Mouse (Mus musculus): ENCODE results near the gene Oxct2a. TPM values are rescaled to one million over a fixed set of nuclear protein-coding genes. Genes with fewer than 3 reads are reported as not detected.
A peak's percentile ranks its signal among the peaks of the same experiment; 100 is the strongest.
"Not testable (repeated sequence)": the region's sequence is repeated elsewhere in the genome, so short reads cannot be mapped to it uniquely, and the experiment has no call there.

Gene Oxct2a
- total RNA-seq, 1 experiment from 2014 or later: not detected

GRCm38 (mm10) chr4:123284731-123285624 lies 38.5 kb downstream of the Oxct2a start:
- ATAC-seq (replicated peaks; ENCODE audit: insufficient number of reproducible peaks, low FRiP score, low TSS enrichment, poor library complexity, severe bottlenecking): no peak

- not testable (repeated sequence) for ATAC-seq (replicated peaks; ENCODE audit: insufficient number of reproducible peaks, low FRiP score, low TSS enrichment, poor library complexity, severe bottlenecking)
Observed at GRCm38 (mm10) chr4:123283675-123284064, 39.8 kb downstream of the Oxct2a start.

- ATAC-seq (replicated peaks; ENCODE audit: insufficient number of reproducible peaks, low FRiP score, low TSS enrichment, poor library complexity, severe bottlenecking): not testable (repeated sequence)
Observed at GRCm38 (mm10) chr4:123282915-123283674, 40.3 kb downstream of the Oxct2a start.

- ATAC-seq (replicated peaks; ENCODE audit: insufficient number of reproducible peaks, low FRiP score, low TSS enrichment, poor library complexity, severe bottlenecking): peak; percentile 92
Observed at GRCm38 (mm10) chr4:123282500-123282899, 40.9 kb downstream of the Oxct2a start.

- ATAC-seq (replicated peaks; ENCODE audit: insufficient number of reproducible peaks, low FRiP score, low TSS enrichment, poor library complexity, severe bottlenecking): no peak
Observed at GRCm38 (mm10) chr4:123280117-123280516, 43.3 kb downstream of the Oxct2a start.

Other genes with a start within 250 kb of the Oxct2a start
- not detected in 3 replicates for gene Bmp8b, start 218.5 kb downstream of the Oxct2a start, total RNA-seq (2017)
- gene Oxct2b, start 207.4 kb downstream of the Oxct2a start, total RNA-seq (2017): not detected in 3 replicates
- 19.7 to 35.3 TPM (median 32.0 TPM) in 3 replicates for gene Ppie, start 183.7 kb downstream of the Oxct2a start, total RNA-seq (2017)
- not detected in 3 replicates for gene Hpcal4, start 140.4 kb downstream of the Oxct2a start, total RNA-seq (2017)
- gene Nt5c1a, start 122.1 kb downstream of the Oxct2a start, total RNA-seq (2017): not detected in 3 replicates
- 0.10 TPM in 1 of 3 replicates, not detected in the others for gene Heyl, start 90.1 kb downstream of the Oxct2a start, total RNA-seq (2017)
- 23.4 to 30.7 TPM (median 23.8 TPM) in 3 replicates for gene Pabpc4, start 61.3 kb downstream of the Oxct2a start, total RNA-seq (2017)
- gene Bmp8a, start 19.6 kb upstream of the Oxct2a start, total RNA-seq (2017): not detected in 3 replicates